Mouse (Mus musculus) liver, postnatal 0 days (tissue): Measurements from ENCODE around the gene Ccdc6.

Experiments
- CTCF ChIP-seq: sonication (generic); IDR thresholded peaks from 2 replicates; pipeline ENCODE4 v1.5.1; 2016; ENCODE audit warnings: antibody characterized with exemption, low read depth
- EP300 ChIP-seq: IDR thresholded peaks from 2 replicates; pipeline ENCODE4 v1.6.1; 2016; ENCODE audit warnings: antibody characterized with exemption, low read depth, mild to moderate bottlenecking

DNA sequence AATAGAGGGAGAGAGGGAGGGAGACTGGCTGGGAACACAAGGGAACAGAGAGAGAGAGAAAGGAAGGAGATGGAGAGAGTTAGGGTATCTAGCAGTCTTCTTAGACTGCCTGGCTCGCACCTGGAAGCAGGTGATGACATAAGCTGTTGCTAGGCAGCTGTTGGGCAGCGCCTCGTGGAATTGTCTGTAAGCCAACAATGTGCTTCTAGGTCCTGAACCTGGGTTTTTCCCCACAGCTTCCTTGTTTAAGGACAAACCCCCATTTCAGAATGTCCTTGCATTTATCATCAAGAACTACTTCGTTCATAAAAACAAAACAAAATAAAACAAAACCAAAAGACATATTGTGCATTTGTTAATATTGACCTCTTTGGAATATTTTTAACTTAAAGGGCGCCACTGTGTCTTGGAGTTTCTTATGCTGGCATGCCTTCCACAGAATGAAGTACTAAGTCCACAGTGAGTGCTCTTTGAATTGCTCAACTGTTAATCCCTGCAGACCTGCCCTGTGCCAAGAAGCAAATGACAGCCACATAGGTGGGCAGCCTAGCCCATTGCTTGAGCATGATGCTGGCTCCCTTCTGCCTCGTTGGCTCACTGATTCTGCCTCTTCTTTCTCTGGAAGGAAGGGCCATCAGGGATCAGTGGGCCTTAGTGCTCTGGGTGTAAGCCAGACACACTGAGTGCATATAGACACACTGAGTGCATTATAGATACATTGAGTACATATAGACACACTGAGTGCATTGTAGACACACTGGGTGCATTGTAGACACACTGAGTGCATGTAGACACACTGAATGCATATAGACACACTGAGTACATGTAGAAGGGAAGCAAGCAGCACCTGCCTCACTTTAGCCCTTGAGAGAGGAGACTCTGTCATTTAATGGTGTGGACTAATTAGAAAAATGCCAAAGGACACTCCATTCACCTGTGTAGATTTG is 29.5 kb upstream of the Ccdc6 start:
- TF ChIP-seq EP300 (no peak), CTCF (no peak)
